Mouse (Mus musculus) intestine, embryonic 15.5 days (tissue): ENCODE measurements at regions not wholly inside any gene's neighbourhood (a gene's known extent, or its start where the extent isn't known, plus 50 kb on each side); places are given as distances from the start of the nearest gene placed in this dataset.

Source experiments
- ATAC-seq: fragments of 200-750 bp; cut with Nextera tagmentation; 2 replicates; pipeline ENCODE4 v1.8.0; 2017; ENCODE audit warnings: moderate TSS enrichment, moderate library complexity
- H3K27ac ChIP-seq: fragments of 300-500 bp; sonication (generic); 2 replicates; pipeline ENCODE4 v1.5.1; 2015; ENCODE audit warnings: mild to moderate bottlenecking, inconsistent platforms
- H3K27me3 ChIP-seq: fragments of 300-500 bp; sonication (generic); replicated peaks from 2 replicates; pipeline ENCODE4 v1.6.1; 2015; ENCODE audit warnings: inconsistent platforms
- H3K36me3 ChIP-seq: fragments of 300-500 bp; sonication (generic); 2 replicates; pipeline ENCODE4 v1.6.1; 2015; ENCODE audit warnings: inconsistent platforms
- H3K4me1 ChIP-seq: fragments of 300-500 bp; sonication (generic); replicated peaks from 2 replicates; pipeline ENCODE4 v1.6.1; 2015; ENCODE audit warnings: inconsistent platforms
- H3K4me2 ChIP-seq: fragments of 300-500 bp; sonication (generic); replicated peaks from 2 replicates; pipeline ENCODE4 v1.6.1; 2015; ENCODE audit warnings: mild to moderate bottlenecking, inconsistent platforms
- H3K4me3 ChIP-seq: fragments of 300-500 bp; sonication (generic); replicated peaks from 2 replicates; pipeline ENCODE4 v1.5.1; 2015; ENCODE audit warnings: inconsistent platforms
- H3K9ac ChIP-seq: fragments of 300-500 bp; sonication (generic); 2 replicates; pipeline ENCODE4 v1.6.1; 2015; ENCODE audit warnings: inconsistent platforms
- H3K9me3 ChIP-seq: fragments of 300-500 bp; sonication (generic); 2 replicates; pipeline ENCODE4 v1.6.1; 2016; ENCODE audit warnings: inconsistent platforms
- WGBS: fragments of 180-500 bp; shearing (Covaris S2); methylation state at CpG from one replicate; pipeline ENCODE4 v1.1.7; 2015; 5-methylcytosine and 5-hydroxymethylcytosine counted together

GRCm38 (mm10) chr15:36660986-36661385 lies 346.6 kb downstream of the Zfp706 start:
- Histone ChIP-seq H3K27ac (no peak overlapping the region), H3K4me1 (no peaks in the 10 kb centered on the region), H3K9ac (no peak overlapping the region), H3K36me3 (no peaks in the 10 kb centered on the region), H3K4me3 (no peak overlapping the region), H3K4me2 (no peak overlapping the region), H3K9me3 (no peaks in the 10 kb centered on the region), H3K27me3 (no peaks in the 10 kb centered on the region)
- WGBS: 75% methylated on average over 7 of the region's 7 CpGs
- ATAC-seq: no peak
